Mouse (Mus musculus): ENCODE data around the gene Senp1.

The Senp1 gene

DNA sequence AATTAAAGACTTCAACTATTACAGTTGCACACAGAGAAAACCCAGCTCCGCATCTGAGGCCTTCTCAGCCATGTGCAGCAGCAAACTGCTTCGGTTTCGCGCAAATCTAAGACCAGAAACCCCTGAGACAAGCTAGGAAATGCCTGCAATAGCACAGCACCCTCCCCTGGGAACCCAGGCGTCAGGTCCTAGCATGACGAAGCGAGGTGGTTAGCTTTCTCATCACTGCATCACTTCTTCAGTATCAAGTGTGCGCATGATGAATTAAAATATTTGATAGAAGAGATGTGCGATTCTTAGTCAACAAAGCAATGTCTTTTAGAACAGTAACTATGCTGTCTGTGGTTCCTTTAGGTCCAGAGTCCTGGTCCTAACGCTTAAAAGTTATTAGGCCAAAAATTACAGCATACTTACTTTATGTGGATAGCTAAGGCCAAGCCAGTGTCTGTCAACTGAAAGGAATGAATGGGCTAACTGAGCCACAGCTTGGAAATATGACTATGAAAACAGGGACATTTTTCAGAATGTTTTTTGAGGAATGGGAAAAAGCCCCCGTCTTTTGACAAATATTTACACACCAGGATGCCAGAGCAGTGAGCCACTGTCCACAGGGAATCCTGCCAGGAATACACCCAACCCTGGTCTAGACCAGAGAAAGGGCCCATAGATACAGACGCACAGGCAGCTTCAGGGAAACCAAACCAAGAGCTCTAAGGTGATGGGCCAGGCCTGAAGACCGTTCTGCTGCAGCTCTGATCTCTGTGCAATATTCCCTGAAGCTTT, 44.4 kb downstream of the Senp1 start:
- no peak for DNase-seq (ENCODE audit: low read depth, low spot score)

- DNase-seq (ENCODE audit: low read depth, low spot score) = no peak
Observed at GRCm38 (mm10) chr15:98044387-98044786, 49.2 kb downstream of the Senp1 start.

DNA sequence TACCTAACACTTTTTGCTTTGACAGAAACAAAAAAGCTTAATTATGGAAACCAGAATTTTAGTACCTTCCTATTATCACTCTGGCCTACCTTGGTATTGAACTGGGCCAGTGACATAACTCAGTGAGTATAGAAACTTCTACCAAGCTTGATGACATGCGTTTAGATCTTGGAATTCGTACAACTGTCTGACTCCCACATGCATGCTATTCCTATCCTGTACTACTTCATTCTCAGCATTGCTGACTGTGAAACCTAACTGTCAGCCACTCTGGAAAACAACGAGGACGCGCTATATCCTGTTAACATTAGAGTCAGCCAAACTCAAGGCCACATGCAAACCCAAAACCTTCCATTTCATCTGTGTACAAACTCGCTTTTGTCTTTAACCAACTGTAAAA, 49.6 kb downstream of the Senp1 start:
- no peak for DNase-seq (ENCODE audit: low read depth, low spot score)

DNA sequence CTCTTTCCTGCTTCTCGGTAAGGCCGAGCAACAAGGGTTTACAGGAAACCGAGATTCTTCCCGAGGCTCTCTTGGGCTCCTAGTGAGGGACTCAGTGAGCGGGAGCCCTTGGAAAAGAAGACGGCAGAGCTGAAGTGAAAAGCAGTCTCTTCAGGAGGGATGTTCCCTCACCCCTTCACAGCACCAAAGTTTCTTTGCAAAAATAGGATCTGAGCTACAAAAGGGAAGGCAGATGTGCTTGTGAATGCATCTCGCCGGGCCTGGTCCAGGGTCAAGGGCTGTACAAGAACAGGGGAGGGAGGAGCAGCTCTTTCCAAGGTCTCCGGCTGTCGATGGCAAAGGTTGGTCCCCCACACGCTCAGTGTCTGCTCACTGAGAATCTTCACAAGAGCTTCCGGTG, 51.0 kb downstream of the Senp1 start:
- no peak for DNase-seq (ENCODE audit: low read depth, low spot score)

GRCm38 (mm10) chr15:98039682-98040081, 53.9 kb downstream of the Senp1 start:
- DNase-seq (ENCODE audit: low read depth, low spot score) = no peak

GRCm38 (mm10) chr15:98036578-98036977, 57.0 kb downstream of the Senp1 start:
- no peak for DNase-seq (ENCODE audit: low read depth, low spot score)

- no peak for DNase-seq (ENCODE audit: low read depth, low spot score)
Observed at GRCm38 (mm10) chr15:98035076-98035755, 58.3 kb downstream of the Senp1 start.

GRCm38 (mm10) chr15:98033233-98033748, 60.3 kb downstream of the Senp1 start:
- no peak for DNase-seq (ENCODE audit: low read depth, low spot score)

GRCm38 (mm10) chr15:98029798-98030197, 63.7 kb downstream of the Senp1 start:
- DNase-seq (ENCODE audit: low read depth, low spot score) = no peak

DNA sequence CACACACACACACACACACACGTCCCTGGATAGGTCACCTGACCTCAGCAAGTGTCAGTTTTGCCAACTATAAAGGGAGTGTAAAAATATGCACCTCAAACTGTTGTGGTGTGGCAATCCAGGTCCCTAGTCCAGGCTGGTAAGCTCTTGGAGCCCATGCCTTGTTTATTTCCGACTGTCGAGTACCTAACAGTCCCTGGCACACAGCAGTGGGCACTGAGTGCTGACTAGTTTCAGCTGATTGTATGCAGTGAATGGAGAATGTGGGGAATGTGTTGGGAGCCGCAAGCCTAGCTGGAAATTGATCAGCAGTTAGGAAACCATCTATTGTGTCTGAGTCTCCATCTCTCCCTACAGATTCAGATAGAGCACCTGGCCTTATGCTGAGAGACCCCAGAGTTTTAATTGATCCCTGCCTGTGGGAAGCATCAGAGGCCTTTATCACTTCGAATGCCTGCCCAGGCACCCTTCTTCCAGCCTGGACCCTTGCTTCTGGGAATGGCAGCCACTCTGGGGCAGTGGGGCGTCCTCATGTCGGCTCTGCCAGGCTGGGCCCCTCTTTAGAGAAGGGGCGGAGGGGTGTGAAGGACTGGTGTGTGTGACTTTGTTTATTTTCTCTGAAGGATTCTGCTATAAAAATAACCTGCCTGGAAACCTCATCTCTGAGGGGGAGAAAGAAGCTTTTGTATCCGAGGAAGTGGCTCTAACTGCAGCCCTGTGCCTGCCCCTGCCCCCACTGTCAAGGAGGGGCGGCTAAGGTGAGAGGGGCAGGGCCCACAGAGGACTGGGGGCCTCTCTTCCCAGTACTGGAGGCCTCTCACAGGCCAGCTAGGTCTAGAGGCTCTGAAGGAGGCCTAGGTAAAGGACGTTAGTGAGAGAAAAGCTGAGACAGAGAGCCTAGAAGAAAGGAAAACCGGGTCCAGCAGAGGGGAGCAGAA, 66.3 kb downstream of the Senp1 start:
- DNase-seq (ENCODE audit: low read depth, low spot score) = no peak

- DNase-seq (ENCODE audit: low read depth, low spot score) = no peak
Observed at GRCm38 (mm10) chr15:98025611-98026010, 67.9 kb downstream of the Senp1 start.

DNA sequence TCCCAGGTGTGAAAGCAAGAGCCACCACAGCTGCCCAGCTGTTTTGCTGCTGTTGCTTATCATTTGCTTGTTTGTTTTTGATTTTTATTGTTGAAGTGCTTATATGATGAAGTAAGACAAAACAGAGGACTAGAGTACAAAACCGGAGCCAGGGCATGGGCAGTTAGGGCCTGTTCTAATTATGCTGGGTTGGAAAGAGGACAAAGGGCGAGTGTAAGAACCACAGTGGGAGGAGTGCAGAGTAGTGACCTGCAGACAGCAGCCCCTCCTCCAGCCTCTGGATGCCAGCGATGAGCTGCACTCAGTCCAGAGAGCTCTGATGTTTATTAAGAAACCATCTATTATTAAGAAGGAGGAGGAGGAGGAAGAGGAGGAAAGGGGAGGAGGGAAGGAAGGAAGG, 70.4 kb downstream of the Senp1 start:
- no peak for DNase-seq (ENCODE audit: low read depth, low spot score)

DNA sequence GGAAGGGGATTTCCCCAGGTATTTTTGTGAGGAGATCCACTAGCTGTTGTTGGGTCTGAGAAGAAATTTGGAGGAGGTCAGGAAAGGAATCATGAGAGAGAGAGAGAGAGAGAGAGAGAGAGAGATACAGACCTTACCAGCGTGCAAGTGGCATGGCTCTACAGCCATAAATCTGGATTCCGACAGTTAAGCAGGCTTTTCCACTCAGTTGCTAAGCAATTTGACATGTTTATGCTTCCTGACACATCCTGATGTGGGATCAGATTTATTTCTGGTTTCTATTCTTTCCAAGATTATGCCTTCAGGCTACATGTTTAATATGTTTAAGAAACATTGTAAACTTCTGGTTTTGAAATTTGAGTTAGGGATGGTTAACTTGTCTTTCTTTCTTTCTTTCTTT, 71.7 kb downstream of the Senp1 start:
- no peak for DNase-seq (ENCODE audit: low read depth, low spot score)

GRCm38 (mm10) chr15:98019047-98019446, 74.5 kb downstream of the Senp1 start:
- DNase-seq (ENCODE audit: low read depth, low spot score) = no peak

GRCm38 (mm10) chr15:98017925-98018324, 75.6 kb downstream of the Senp1 start:
- DNase-seq (ENCODE audit: low read depth, low spot score) = no peak

- DNase-seq (ENCODE audit: low read depth, low spot score) = no peak
Observed at GRCm38 (mm10) chr15:98012810-98013209, 80.7 kb downstream of the Senp1 start.

- no peak for DNase-seq (ENCODE audit: low read depth, low spot score)
Observed at GRCm38 (mm10) chr15:98005181-98005580, 88.4 kb downstream of the Senp1 start.

DNA sequence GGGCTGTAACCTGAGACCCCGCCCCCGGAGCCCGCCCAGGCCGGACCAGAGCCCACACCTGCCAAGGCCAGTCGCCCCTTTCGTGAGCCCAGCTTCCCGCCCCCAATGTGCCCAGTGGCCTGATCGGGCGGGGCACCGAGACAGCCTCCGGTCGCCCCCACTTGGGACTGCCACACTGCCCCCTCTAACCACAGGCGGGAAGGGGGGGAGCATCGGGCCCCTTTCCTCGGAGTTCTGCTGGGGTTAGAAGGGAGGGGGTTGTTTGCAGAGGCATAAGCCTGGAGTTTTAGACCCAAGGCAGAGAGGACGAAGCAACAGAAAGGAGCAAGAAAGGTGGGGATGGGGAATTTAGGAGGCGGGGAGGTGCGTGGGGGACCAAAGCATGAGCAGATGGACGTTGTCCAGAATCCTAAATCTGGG, 88.8 kb downstream of the Senp1 start:
- DNase-seq (ENCODE audit: low read depth, low spot score) = no peak

GRCm38 (mm10) chr15:98003822-98004739, 89.5 kb downstream of the Senp1 start, which contains the start of gene Col2a1:
Gene Col2a1, minus strand, starts transcription at chr15:98004695.
- DNase-seq (ENCODE audit: low read depth, low spot score) = no peak

DNA sequence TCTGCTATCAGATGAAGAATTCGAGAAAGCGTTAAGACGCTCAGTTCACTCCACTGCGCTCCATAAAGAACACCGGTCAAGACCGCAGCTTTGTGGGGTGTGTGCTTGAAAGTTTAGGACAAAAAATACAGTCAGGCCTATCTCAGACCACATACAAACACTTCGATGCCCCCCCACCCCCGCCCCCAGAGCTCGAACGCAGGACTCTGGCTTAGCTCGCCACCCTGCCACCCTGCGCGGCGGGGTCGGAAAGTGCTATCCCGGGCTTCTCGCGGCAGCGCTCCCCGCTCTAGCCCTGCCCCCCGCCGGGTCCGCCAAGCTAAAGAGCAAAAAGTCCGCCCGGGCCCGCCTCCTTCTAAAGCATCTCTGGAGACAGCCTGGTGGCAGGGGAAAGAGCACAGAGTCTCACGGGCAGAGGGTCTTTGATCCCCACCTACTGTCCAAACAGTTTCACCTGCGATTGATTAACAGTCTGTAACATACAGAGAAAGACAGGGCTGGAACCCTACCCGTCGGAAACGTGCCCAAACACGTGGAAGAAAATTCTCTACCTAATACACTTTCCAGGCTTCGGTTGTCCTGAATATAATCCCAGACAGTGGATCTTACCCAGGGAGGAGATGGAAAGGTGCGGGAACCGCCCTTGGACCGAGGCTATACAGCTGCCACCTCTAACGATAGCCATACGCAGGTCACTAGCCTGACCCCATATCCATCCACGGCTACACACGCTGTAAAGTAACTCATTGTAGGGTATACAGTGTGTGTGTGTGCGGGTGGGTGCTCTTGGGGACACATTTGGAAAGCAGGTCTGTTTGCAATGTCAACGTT, 90.3 kb downstream of the Senp1 start:
- DNase-seq (ENCODE audit: low read depth, low spot score) = no peak
